Mouse (Mus musculus) monocyte, adult 5-6 weeks (primary cell): Measurements from ENCODE around the gene Art3. TPM values are rescaled to one million over a fixed set of nuclear protein-coding genes. Genes with fewer than 3 reads are reported as not detected.

Experiments used
- ATAC-seq: fragments of 153-309, 156-312 bp; replicated peaks from 2 replicates; pipeline ENCODE4 v1.8.0; 2017; ENCODE audit warnings: mild to moderate bottlenecking; ENCODE audit not compliant: low TSS enrichment, insufficient number of reproducible peaks, severe bottlenecking, poor library complexity, low FRiP score
- total RNA-seq: library from RNA; stranded (forward); fragments of 200-1000, 200-491, 200-594 nt; gene quantifications from 3 replicates; pipeline ENCODE4 v1.2.3, GENCODE M21; 2017

The Art3 gene
- total RNA-seq, 1 experiment from 2014 or later, result 1.5 TPM

GRCm38 (mm10) chr5:92371361-92371976 is 39.8 kb downstream of the Art3 start:
- 0 out of 2 replicates have a peak, but pooled peaks have one; percentile 20 for ATAC-seq

GRCm38 (mm10) chr5:92372605-92373004 is 41.0 kb downstream of the Art3 start:
- ATAC-seq, result no peak

- ATAC-seq, result peak; percentile 53
Observed at GRCm38 (mm10) chr5:92374721-92375142, 43.1 kb downstream of the Art3 start.

- peak; percentile 75 for ATAC-seq
Observed at GRCm38 (mm10) chr5:92375368-92375767, 43.7 kb downstream of the Art3 start.

GRCm38 (mm10) chr5:92376795-92377405 is 45.3 kb downstream of the Art3 start:
- no peak for ATAC-seq

GRCm38 (mm10) chr5:92381550-92382348 is 50.1 kb downstream of the Art3 start:
- peak; percentile 85 for ATAC-seq

- no peak for ATAC-seq
Observed at GRCm38 (mm10) chr5:92382349-92382679, 50.7 kb downstream of the Art3 start.

GRCm38 (mm10) chr5:92383747-92384146 is 52.1 kb downstream of the Art3 start:
- no peak for ATAC-seq

DNA sequence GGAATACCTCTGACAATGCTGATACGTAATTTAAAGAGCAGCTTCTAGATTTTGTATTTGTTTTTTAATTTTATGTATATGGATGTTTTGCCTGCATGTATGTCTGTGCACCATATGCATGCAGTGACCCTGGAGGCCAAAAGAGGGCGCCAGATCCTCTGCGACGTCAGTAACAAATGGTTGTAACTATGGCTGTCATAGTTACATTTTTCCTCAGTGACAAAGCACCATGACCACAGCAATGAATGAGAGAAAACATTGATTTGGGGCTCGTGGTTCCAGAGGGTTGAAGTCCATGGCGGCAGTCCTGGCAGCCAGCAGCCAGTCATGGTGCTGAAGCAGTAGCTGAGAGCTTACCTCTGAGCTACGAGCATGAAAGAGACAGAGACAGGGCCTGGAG is 53.2 kb downstream of the Art3 start:
- no peak for ATAC-seq

GRCm38 (mm10) chr5:92386102-92386501 is 54.5 kb downstream of the Art3 start:
- ATAC-seq, result no peak

GRCm38 (mm10) chr5:92386643-92387042 is 55.0 kb downstream of the Art3 start:
- ATAC-seq, result no peak

DNA sequence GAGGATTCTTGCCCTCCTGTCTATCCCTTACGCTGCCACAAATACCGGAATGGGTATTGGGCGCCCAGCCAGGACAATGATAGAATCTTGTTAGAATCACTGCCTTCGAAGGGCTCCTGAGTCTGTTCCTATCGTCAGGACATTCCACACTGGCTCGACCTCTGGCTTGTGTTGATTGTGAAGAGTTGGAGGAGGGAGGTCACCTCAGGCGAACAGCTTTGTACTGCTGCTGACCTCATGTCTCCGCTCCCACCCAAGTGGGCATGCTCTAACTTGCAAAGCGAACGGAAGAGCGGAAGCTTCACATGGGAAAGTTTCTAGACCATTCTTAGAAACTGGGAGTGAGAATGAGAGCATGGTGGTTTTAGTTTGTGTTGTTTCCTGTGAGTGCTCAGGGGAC is 55.8 kb downstream of the Art3 start:
- no peak for ATAC-seq

DNA sequence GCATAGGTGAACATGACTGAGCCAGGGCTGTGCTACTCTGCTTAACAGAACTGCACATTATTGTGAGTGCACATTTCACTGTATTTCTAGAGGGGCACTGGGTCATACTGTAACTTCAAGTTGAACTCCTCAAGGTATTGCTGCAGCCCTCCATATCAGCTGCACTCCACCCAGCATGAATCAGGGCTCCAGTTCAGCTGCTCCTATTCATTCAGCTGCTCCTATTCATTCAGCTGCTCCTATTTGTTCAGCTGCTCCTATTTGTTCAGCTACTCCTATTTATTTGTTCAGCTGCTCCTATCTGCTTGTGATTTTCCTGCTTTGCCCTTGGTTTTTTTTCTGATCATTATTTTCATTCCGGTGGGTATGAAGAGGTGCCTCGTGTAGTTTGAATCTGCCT is 58.4 kb downstream of the Art3 start:
- ATAC-seq, result no peak

GRCm38 (mm10) chr5:92390615-92391014 is 59.0 kb downstream of the Art3 start:
- no peak for ATAC-seq

DNA sequence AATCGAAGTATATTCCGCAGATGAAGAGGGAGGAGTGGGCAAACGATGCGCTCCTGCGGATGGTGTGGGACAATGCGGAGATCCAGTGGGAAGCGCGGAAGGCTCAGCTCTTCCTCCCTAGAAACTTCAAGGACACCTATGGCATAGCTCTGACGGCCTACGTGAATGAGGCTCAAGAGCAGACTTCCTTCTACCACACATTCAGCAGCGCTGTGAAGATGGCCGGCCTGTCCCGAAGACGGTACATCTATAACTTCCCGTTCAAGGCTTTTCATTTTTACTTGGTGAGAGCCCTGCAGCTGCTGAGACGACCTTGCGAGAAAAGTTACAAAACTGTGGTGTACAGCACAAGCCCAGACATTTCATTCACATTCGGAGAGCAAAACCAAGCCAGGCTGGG is 60.9 kb downstream of the Art3 start:
- 0 out of 2 replicates have a peak, but pooled peaks have one; percentile 25 for ATAC-seq

GRCm38 (mm10) chr5:92393863-92394262 is 62.2 kb downstream of the Art3 start:
- no peak for ATAC-seq

GRCm38 (mm10) chr5:92395764-92396163 is 64.1 kb downstream of the Art3 start:
- no peak for ATAC-seq

DNA sequence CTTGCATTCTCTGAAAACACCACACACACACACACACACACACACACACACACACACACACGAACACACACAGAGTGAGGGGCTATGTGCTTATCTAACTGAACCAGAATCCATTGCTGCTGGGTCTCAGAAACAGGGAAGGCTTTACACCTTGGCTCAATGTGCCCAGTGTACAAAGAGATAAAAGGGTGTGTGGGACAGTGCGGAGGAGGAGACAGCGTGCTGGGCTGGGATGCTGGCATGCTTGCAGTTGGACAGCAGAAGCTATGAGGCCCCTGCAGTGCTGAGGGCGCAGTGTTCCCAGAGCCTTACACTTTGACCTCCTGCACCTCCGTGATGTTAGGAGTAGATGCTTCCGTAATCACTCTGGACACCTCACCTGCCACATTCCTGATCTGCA is 64.8 kb downstream of the Art3 start:
- ATAC-seq, result no peak

GRCm38 (mm10) chr5:92398153-92398552 is 66.5 kb downstream of the Art3 start:
- ATAC-seq, result peak; percentile 93

GRCm38 (mm10) chr5:92402816-92403215 is 71.2 kb downstream of the Art3 start:
- ATAC-seq, result no peak
